Mouse (Mus musculus): ENCODE measurements around the gene Trappc1.

Gene Trappc1

GRCm38 (mm10) chr11:69331152-69331551 is 7.4 kb downstream of the Trappc1 start:
- DNase-seq (ENCODE audit: low spot score) = no peak

GRCm38 (mm10) chr11:69331929-69332405 is 8.2 kb downstream of the Trappc1 start:
- DNase-seq (ENCODE audit: low spot score) = peak; percentile 73

GRCm38 (mm10) chr11:69332713-69333253 is 9.0 kb downstream of the Trappc1 start:
- DNase-seq (ENCODE audit: low spot score) = no peak

- DNase-seq (ENCODE audit: low spot score) = no peak
Observed at GRCm38 (mm10) chr11:69333922-69334321, 10.1 kb downstream of the Trappc1 start.

- DNase-seq (ENCODE audit: low spot score) = no peak
Observed at GRCm38 (mm10) chr11:69334796-69335195, 11.0 kb downstream of the Trappc1 start.

GRCm38 (mm10) chr11:69340161-69341131 is 16.7 kb downstream of the Trappc1 start, which contains the start of gene Rnf227:
Gene Rnf227, plus strand, starts transcription at chr11:69340461.
- peak; percentile 74 for DNase-seq (ENCODE audit: low spot score)

- no peak for DNase-seq (ENCODE audit: low spot score)
Observed at GRCm38 (mm10) chr11:69346441-69346840, 22.7 kb downstream of the Trappc1 start.

GRCm38 (mm10) chr11:69356544-69356943 is 32.8 kb downstream of the Trappc1 start:
- DNase-seq (ENCODE audit: low spot score) = no peak

- DNase-seq (ENCODE audit: low spot score) = no peak
Observed at GRCm38 (mm10) chr11:69357690-69358089, 33.9 kb downstream of the Trappc1 start.

- DNase-seq (ENCODE audit: low spot score) = no peak
Observed at GRCm38 (mm10) chr11:69362021-69362420, 38.2 kb downstream of the Trappc1 start.

GRCm38 (mm10) chr11:69362479-69362878 is 38.7 kb downstream of the Trappc1 start:
- DNase-seq (ENCODE audit: low spot score) = no peak

- DNase-seq (ENCODE audit: low spot score) = no peak
Observed at GRCm38 (mm10) chr11:69364376-69364775, 40.6 kb downstream of the Trappc1 start.

- DNase-seq (ENCODE audit: low spot score) = no peak
Observed at GRCm38 (mm10) chr11:69364910-69365309, 41.1 kb downstream of the Trappc1 start.

GRCm38 (mm10) chr11:69365722-69366121 is 41.9 kb downstream of the Trappc1 start:
- DNase-seq (ENCODE audit: low spot score) = no peak

- peak; percentile 94 for DNase-seq (ENCODE audit: low spot score)
Observed at GRCm38 (mm10) chr11:69366157-69366854, 42.5 kb downstream of the Trappc1 start.

- peak; percentile 43 for DNase-seq (ENCODE audit: low spot score)
Observed at GRCm38 (mm10) chr11:69366855-69367615, 43.3 kb downstream of the Trappc1 start.

- DNase-seq (ENCODE audit: low spot score) = peak; percentile 11
Observed at GRCm38 (mm10) chr11:69367616-69368355, 44.0 kb downstream of the Trappc1 start.

GRCm38 (mm10) chr11:69368356-69369214 is 44.8 kb downstream of the Trappc1 start:
- peak; percentile 34 for DNase-seq (ENCODE audit: low spot score)

- no peak for DNase-seq (ENCODE audit: low spot score)
Observed at GRCm38 (mm10) chr11:69369215-69369989, 45.6 kb downstream of the Trappc1 start, which contains the start of gene Chd3. Gene Chd3, minus strand, starts transcription at chr11:69369406.

Measured in T-cell, adult 2 months (primary cell).